Mouse (Mus musculus): ENCODE results near the gene Cdh23.

Gene Cdh23

GRCm38 (mm10) chr10:60354881-60355677 is 341.2 kb downstream of the Cdh23 start:
- DNase-seq = no peak

DNA sequence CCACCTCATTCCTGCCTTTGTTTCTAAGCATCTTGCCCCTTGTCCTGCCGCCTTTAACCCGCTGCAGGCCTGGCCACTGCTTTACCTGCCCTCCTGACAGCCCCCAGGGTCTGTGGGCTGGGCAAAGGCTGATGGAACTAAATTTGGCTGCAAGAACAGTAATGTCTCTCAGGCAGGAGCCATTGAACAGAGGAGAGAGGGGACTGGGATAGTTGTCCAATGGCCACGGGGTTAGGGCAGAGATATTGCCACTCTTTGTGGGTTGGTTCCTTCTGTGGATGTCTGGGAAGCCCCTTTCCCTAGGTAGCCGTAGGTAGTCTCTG is 342.3 kb downstream of the Cdh23 start:
- DNase-seq = no peak

DNA sequence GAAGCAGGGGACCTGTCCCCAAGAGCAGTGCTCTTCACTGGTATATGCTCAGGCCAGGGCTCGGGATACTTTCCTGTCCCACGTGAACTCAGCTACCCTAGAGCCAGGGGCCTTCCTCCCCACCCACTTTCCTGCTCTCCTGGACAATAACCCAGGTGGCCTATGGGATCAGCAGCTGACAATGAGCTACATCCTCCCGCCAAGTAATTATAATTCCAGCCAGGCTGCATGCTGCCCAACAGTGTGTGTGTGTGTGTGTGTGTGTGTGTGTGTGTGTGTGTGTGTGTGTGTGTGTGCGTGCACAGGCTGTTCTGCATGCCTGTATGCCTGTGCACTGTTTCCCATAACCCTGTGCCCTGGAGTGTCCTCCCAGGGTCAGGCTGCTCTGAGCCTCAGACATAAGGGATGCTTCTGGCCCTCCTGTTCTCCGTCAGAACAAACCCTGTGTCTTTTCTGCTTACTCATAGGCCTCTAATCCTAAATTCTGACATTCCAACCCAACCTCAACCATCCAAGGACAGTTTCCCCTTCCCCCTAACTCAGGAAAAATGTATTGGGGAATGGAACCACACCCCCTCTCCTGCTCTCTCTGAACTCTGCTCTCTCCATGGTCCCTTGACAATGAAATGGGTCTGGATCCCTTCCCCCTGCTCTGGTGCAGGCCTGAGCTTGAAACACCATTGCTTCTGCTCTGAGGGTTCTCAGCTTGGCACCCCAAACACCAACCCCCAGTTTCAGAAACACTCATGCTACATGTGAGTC is 342.9 kb downstream of the Cdh23 start:
- DNase-seq = no peak

- no peak for DNase-seq
These were observed 344.4 kb downstream of the Cdh23 start for GRCm38 (mm10) chr10:60351761-60352455.

DNA sequence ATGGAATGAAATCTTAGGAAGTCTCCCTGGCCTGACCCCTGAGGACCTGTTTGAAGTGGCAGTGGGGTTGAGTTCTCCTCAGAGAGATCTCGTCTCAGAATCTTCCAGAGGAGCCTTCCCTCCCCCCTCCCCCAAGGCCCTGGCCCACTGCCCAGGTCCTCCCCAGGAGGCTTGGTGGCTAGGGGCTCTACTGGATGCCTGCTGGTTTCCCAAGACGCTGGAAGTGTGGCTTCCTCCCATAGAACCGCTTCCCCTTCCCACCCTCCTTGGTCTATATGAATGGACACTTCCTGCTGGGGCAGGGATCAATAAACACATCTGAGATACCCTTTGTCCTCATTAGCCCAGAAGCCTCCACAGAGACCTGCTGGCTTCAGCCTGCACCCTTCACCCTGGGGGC is 345.0 kb downstream of the Cdh23 start:
- no peak for DNase-seq

- DNase-seq = no peak
These were observed 345.5 kb downstream of the Cdh23 start for GRCm38 (mm10) chr10:60350805-60351167.

GRCm38 (mm10) chr10:60350077-60350804 is 346.0 kb downstream of the Cdh23 start:
- DNase-seq = no peak

- DNase-seq = no peak
These were observed 346.6 kb downstream of the Cdh23 start for GRCm38 (mm10) chr10:60349644-60350043.

GRCm38 (mm10) chr10:60349056-60349455 is 347.2 kb downstream of the Cdh23 start:
- DNase-seq = no peak

- DNase-seq = no peak
These were observed 348.3 kb downstream of the Cdh23 start for GRCm38 (mm10) chr10:60347768-60348610.

- DNase-seq = no peak
These were observed 349.4 kb downstream of the Cdh23 start, which contains the start of gene Vsir for GRCm38 (mm10) chr10:60346701-60347405. Gene Vsir (plus strand): TSS chr10:60346851.

GRCm38 (mm10) chr10:60346056-60346455 is 350.2 kb downstream of the Cdh23 start:
- no peak for DNase-seq

- DNase-seq = no peak
These were observed 352.2 kb downstream of the Cdh23 start for GRCm38 (mm10) chr10:60344111-60344510.

DNA sequence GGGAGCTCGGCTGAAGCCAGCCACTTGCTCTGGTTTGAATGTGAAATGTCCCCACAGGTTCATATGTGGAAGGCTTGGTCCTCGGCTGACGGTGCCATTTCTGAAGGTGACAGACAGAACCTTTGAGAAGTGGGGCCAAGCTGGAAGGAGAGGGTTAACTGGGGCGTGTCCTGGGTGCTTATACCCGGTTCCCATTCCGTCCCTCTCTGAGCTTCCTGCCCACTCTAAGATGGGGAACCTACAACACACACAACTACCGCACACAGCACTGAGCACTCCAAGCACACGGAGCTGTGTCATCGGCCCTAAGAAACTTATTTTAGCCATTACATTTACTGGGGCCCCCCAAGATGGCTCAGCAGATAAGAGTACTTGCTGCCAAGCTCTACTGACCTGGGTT is 354.8 kb downstream of the Cdh23 start:
- no peak for DNase-seq

DNA sequence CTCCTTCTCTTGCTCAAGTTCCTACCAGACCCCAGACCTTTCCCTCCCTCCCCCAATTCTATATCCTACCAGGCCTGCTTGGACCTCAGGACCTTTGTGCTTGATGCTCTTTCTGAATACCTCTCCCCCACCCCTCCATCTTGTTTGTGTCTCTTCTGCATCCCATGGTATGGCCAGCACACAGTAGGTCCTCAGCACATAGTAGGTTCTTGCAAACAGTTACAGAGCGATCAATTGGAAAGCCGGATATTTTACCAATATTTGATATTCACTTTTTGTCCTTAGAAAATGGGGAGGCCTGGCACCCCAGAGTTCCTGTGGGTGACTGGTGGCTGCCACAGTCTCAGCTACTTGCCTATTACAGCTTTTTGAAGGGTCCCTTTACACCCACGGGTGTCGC is 361.3 kb downstream of the Cdh23 start:
- DNase-seq = no peak

DNA sequence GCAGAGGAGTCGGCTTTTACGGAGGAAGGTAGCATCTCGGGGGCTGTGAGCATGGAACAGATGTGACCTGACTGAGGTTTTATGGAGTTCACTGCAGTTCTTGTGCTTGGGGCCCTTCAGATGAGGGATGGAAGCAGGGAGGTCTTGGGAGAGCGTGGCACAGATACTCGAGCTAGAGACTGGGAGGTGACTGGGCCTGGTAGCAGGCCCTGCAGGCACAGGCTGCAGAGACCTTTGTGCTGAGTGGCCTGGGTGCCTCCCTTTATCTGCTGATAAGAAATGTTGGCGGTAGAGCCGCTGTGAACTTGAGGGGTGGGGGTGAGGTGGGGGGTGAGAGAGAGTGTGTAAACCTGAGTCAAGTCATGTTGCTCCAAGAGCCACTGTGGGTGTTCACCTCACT is 361.7 kb downstream of the Cdh23 start:
- no peak for DNase-seq

DNA sequence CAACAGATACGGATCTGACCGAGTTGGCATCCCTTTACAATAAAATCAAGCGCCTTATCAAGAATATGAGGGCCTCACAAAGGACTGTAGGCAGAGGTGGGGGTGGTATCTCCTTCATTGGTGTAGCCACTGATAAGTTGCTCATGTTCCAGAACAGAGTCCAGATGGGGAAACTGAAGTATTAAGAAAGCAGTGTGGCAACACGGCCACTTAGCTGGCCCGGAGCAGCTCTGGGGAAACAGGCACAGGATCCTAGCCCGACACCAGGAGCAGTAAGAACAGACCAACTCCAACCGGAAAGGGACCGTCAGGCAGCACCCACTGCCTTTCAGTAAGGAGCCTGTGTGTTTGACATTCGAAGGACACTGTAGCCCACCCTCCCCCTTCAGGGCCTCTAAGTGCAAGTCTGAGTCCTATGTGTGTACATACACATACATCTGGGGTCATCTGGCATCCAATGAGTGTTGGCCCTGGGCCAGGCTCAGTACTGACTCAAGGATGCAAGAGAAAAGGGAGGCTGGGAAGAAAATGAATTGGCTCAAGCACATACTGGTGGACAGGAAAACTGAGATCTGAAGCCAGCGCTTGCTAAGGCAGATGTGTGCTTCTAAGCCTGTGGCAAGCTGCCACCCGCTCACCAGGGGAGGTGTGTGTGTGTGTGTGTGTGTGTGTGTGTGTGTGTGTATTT is 367.2 kb downstream of the Cdh23 start:
- DNase-seq = no peak

DNA sequence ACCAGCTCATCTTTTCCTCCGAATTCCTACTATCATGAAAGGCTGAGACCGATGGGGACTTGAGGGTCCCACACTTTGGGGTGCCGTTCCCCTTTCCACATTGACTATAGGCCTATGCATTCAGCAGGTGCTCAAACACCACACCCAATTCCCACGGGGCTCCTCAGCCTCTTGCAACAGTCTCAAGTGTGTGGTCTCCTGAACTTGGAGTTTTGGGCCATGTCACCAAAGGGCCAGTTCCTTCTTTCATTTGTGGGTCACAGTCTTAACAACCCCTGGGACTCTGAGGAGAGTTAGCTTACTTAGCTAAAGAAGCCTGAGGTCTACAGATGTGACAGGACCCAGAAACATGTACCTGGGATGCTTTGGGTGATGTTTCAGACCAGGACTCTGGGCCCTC is 380.1 kb downstream of the Cdh23 start:
- no peak for DNase-seq

DNA sequence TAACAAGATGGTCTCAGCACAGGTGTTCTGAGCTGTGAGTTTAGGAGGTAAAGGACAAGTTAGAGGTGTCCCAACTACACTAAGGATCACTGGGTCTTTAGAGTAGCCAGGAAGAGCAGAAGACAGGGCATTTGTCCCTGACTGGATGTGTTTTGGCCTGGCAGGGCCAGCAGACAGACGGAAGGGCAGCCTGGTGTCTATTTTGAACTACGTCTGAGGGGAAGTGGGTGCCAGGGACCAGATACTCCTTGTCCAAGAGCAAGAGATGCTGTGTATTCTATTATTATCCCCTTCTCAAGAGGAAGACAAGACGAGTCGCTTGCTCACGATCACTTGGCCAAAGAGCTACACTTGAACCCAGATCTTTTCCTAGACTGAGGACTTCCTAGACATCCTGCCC is 382.7 kb downstream of the Cdh23 start:
- no peak for DNase-seq

DNA sequence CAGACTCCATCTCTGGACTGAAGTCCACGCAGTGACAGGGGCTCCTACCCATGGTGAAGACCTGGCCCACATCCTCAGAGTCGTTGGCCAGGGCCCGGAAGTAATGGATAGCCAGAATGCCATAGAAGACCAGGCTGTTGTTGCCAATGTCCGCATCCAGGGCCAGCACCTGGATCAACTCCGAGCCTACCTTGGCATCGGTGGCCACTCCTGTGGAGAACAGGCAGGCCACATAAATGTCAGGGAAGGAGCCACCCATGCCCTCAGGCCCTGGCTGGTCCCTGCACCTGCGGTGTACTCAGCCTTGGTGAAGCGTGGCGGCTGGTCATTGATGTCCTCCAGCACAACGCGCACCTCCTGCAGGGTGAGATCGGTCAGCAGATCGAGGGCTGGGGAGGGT is 385.7 kb downstream of the Cdh23 start:
- peak; percentile 45 for DNase-seq
